18 mouse cellular contexts compared by ENCODE assay signal in genomic region chr1:55766743-55767142, GRCm38 (mm10).
DNase-seq lines count a peak whose midpoint lies in the region; ATAC-seq and TF ChIP-seq lines count a peak whose summit lies in the region.
"Had no signal": no experiment of that assay in that cellular context is flagged by ENCODE, and none has a peak within 500 bp of the region (broad histone marks: within the 10 kb centered on the region; RNA-seq: fewer than 3 reads in every experiment).

No protein-coding gene starts in this region.

- WGBS in lung, postnatal 0 days: 30% methylated on average over 1 of the region's 1 CpGs
- WGBS in lung, adult 2 months: 39% methylated on average over 1 of the region's 1 CpGs

- no peak for TF ChIP-seq POLR2A in lung, adult 2 months (IDR thresholded peaks at IDR 0.05; ENCODE audit: borderline replicate concordance, extremely low read depth, low read depth, low read length)

- H3K36me3 ChIP-seq in lung, postnatal 0 days (ENCODE audit: insufficient read depth, low read length): no peaks in the 10 kb centered on the region
- H3K36me3 ChIP-seq: embryonic facial prominence, embryonic 15.5 days; limb, embryonic 15.5 days had no signal

- H3K27me3 ChIP-seq in lung, postnatal 0 days (replicated peaks; ENCODE audit: insufficient read depth, low read length): no peaks in the 10 kb centered on the region
- H3K27me3 ChIP-seq: embryonic facial prominence, embryonic 15.5 days; limb, embryonic 15.5 days had no signal

- peak; percentile 22 for DNase-seq in gastrocnemius, postnatal 25 days
- no peak for DNase-seq in gastrocnemius, postnatal 4 days (ENCODE audit: low spot score in 2 of 2)
- DNase-seq in lung, postnatal 0 days (ENCODE audit: low spot score): peak; percentile 24
- DNase-seq in lung, adult 2 months: no peak
- peak; percentile 17 for DNase-seq in telencephalon, adult 2 months (ENCODE audit: low read depth, low spot score)
- DNase-seq in urinary bladder, postnatal 4 days (ENCODE audit: low spot score in 2 of 2): no peak
- DNase-seq: adrenal gland, postnatal 36 days; B cell, adult 2 months; cerebellum, adult 18-20 months; cerebellum, postnatal 25 days; kidney, adult 18-20 months; kidney, postnatal 10 days; midbrain, embryonic 14.5 days had no signal

- H3K9me3 ChIP-seq in lung, postnatal 0 days (ENCODE audit: low read length): no peaks in the 10 kb centered on the region
- H3K9me3 ChIP-seq: embryonic facial prominence, embryonic 15.5 days; limb, embryonic 15.5 days had no signal

- H3K9ac ChIP-seq in lung, postnatal 0 days (replicated peaks; ENCODE audit: low read depth): no peak overlapping the region
- H3K9ac ChIP-seq: embryonic facial prominence, embryonic 15.5 days; limb, embryonic 15.5 days had no signal

- no peak for TF ChIP-seq EP300 in lung, postnatal 0 days (IDR thresholded peaks at IDR 0.05)

- no peak for TF ChIP-seq CTCF in lung, postnatal 0 days (IDR thresholded peaks at IDR 0.05)
- TF ChIP-seq CTCF in lung, adult 2 months (IDR thresholded peaks at IDR 0.05; ENCODE audit: insufficient read depth, low read length): no peak

- H3K27ac ChIP-seq in lung, postnatal 0 days (ENCODE audit: low read length): no peak overlapping the region
- H3K27ac ChIP-seq: embryonic facial prominence, embryonic 15.5 days; layer of hippocampus, adult 2 months; limb, embryonic 15.5 days had no signal

- ATAC-seq in lung, postnatal 0 days: no peak; the same call in 1 of the 2 replicates
- ATAC-seq in megakaryocyte, adult 5-6 weeks (ENCODE audit: poor library complexity, severe bottlenecking): peak; percentile 94
- ATAC-seq: forebrain, embryonic 16.5 days had no signal

- H3K4me3 ChIP-seq in lung, postnatal 0 days (ENCODE audit: low read depth, low read length): no peak overlapping the region
- no peak overlapping the region for H3K4me3 ChIP-seq in lung, adult 2 months (replicated peaks; ENCODE audit: extremely low read depth, low read depth, low read length)
- H3K4me3 ChIP-seq: embryonic facial prominence, embryonic 15.5 days; layer of hippocampus, adult 2 months; limb, embryonic 15.5 days had no signal

- no peak overlapping the region for H3K4me2 ChIP-seq in lung, postnatal 0 days (replicated peaks; ENCODE audit: low read depth, low read length)
- H3K4me2 ChIP-seq: embryonic facial prominence, embryonic 15.5 days; limb, embryonic 15.5 days had no signal

- H3K4me1 ChIP-seq in lung, postnatal 0 days (ENCODE audit: insufficient read depth, low read depth, low read length): no peaks in the 10 kb centered on the region
- H3K4me1 ChIP-seq in lung, adult 2 months (ENCODE audit: control insufficient read depth, insufficient read depth, low read length): no peaks in the 10 kb centered on the region
- H3K4me1 ChIP-seq: embryonic facial prominence, embryonic 15.5 days; limb, embryonic 15.5 days had no signal

Comparison
In these comparisons a context has a peak if more than half of its experiments do, and no peak if none do; other contexts are left out.
1. DNase-seq: peak in gastrocnemius, postnatal 25 days (single experiment), lung, postnatal 0 days (single experiment) and telencephalon, adult 2 months (single experiment); none in gastrocnemius, postnatal 4 days (0 of 2), lung, adult 2 months (single experiment) and urinary bladder, postnatal 4 days (0 of 2).